Mouse (Mus musculus) spleen, embryonic (tissue): ENCODE results near the gene Sgta.

ENCODE experiments used
- CTCF ChIA-PET: fragments of 350-600 bp; sonication (Branson Sonifier 250); formaldehyde crosslinking; loops from one replicate; lab custom pipeline; 2022; lab: Charles Lee

The Sgta gene

DNA sequence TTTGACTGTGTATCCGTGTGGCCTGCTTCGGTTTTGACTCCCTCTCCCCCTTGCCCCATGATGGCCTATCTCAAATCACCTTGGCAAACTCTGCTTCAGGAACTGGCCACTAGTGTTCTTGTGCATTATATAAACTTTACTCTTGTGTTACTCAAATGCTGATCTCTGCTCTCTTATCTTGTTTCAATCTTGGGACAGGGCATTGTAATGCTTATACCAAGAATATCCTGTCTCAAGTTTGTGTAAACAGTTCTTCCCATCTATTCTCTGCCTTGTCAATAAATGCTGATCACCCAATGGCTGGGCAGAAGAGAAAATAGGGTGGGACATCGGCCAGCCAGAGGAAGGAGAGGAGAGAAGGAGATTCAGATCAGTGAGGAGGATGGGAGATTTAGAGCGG is 2.7 kb upstream of the Sgta start:
- CTCF ChIA-PET, result no interaction called here

DNA sequence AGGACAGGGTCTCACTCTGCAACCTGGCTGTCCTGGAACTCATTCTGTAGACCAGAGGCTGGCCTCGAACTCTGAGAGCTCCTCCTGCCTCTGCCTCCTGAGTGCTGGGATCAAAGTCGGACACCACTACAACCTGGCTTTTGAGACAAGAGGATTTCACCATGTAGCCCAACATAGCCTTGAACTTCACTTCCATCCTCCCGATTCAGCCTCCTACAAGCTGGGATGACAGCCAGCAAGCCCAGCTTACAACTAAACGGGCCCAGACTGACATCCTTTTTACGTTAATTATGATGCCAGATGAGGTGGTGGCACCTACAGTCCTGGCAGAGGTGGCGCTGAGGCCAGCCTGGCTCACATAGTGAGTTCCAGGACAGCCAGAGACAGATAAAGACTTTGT is 1.1 kb downstream of the Sgta start:
- CTCF ChIA-PET, result interaction anchor here (0.6 kb wide), 1 partner anchor 136 kb away, joined by 3 read pairs; no protein-coding TSS in a partner anchor

DNA sequence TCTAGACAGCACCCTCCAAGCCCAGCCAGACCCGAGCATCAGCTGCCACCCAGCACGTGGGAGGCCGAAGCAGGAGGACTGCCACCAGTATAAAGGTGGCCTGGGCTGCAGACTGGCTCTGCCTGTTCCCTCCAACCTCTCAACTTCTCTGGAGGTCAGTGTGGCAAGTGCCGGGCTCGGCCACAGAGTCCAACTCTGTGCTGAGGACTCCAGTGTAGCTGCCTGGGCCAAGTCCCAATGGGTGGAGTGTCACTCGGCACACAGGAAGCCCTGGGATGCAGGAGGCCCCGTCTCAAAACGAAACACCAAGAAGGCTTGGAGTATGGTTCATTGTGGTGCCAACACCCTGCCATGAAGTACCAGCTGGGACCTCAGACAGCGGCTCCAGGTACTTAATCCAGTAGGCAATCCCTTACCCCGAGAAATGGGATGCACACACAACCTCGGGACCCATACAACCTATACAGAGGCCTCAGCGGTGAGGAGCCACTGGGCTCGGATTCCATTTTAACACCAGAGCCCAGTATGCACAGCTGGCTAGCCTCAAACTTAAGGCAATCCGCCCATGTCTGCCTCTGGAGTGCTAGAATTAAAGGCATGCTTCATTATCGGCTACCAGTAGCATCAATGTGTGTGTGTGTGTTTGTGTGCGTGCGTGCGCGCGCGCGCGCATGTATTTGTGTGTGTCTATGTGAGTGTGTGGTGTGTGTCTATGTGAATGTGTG is 2.4 kb downstream of the Sgta start:
- CTCF ChIA-PET, result no interaction called here

DNA sequence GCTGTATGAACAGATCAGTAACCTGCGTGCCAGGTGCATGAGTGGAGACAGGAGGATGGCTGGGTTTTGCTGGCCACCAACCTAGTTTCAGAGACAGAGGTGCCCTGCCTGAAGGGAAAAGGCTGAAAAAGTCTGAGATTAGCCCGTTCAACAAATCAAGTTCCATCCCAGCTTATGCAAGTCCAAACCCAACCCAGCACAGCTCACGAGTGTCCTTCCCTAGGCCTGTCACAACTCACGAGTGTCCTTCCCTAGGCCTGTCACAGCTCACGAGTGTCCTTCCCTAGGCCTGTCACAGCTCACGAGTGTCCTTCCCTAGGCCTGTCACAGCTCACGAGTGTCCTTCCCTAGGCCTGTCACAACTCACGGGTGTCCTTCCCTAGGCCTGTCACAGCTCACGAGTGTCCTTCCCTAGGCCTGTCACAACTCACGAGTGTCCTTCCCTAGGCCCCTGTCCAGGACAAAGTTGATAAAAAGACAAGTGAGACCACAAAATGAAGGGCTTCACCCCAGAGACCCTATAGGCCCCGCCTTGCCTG is 4.1 kb downstream of the Sgta start:
- CTCF ChIA-PET, result interaction anchor here (0.6 to 1.0 kb wide), 2 partner anchors 15 to 151 kb away, joined by 3 to 4 read pairs; no protein-coding TSS in a partner anchor

DNA sequence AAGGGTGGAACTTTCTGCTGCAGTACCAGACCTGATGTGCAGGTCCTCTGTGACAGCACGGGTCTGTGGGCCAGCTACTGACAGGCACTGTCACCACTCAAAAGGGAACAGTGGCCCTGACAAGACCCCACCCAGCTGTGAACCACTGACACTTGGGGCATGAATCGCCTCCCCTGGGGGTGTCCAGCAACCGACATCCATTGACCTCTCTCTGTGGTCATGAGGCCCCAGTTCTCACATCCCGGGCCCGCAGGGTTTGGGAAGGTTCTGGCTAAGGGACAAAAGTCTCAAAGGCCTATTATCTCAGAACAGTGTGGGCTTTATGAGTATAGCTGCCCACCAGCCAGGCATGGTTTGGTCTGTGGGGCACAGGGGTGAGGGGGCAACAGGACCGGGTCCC is 4.8 kb downstream of the Sgta start:
- CTCF ChIA-PET, result interaction anchor here (0.6 to 1.0 kb wide), 2 partner anchors 10 to 16 kb away, joined by 3 to 4 read pairs; no protein-coding TSS in a partner anchor

DNA sequence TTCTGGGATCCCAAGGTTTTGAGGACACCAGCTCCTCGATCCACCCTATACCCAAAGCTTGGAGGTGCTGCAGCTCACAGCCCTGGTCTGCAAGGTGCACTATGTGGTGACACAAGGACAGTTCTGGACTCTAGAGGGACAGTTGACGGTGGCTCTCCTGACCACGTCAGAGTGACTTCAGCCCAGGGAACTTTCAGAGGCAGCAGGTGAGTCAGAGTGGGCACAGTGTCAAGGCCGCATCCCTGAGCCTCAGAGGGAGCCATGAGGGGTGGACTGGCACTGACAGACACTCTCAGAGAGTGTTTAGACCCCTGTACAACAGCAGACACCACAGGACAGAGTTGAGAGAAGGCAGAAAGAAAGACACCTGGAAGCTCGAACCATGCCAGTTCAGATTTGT is 7.4 kb downstream of the Sgta start:
- CTCF ChIA-PET, result no interaction called here

DNA sequence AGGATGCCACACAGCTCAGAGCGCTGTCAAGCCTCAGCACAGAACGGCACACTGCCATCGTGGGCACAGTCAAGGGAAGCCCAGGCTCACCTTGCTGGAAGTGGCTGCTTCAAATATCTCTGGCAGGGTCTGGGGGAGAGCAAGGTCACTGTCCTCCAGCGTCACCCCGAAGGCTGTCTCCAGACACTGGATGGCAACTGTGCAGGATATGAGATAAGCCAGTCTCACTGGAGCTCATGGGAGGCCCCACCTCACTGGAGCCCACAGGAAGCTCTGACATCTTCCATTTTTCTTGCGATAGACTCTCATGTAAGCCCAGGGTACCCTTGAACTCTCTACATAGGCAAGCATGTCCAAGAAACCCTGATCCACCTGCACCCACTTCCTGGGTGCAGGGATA is 8.8 kb downstream of the Sgta start:
- CTCF ChIA-PET, result no interaction called here

DNA sequence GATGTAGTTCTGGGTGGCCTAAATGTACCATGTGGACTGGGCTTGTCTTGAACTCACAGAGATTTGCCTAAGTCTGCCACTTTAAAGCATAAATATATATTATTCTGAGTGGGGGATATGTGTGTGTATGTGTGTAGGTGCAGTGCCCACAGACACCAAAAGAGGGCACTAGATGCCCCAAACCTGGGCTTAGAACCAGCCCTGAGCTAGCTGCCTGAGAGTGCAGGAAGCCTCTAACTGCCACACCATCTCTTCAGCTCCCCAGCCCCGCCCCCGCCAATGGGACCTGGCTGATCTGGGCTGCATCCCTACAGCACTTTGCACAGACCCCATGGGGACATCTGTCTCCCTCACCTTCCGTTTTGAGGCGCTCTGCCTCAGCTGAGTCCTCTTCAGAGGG is 9.3 kb downstream of the Sgta start:
- CTCF ChIA-PET, result interaction anchor here (0.6 kb wide), 1 partner anchor 134 kb away, joined by 3 read pairs; no protein-coding TSS in a partner anchor

DNA sequence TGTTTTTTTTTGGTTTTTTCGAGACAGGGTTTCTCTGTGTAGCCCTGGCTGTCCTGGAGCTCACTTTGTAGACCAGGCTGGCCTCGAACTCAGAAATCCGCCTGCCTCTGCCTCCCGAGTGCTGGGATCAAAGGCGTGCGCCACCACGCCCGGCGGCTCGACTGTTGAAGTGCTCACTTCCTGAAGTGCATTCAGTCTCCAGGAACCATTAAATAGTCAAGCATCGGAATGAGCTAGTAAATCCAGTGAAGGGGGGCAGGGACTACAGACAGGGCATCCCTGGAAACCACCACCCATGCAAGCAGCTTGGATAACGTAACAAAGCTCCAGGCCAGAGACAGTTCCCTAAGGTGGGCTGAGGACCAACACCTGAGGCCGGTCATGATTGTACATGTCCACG is 14.7 kb downstream of the Sgta start:
- CTCF ChIA-PET, result interaction anchor here (0.7 kb wide), 1 partner anchor 10 kb away, joined by 3 read pairs; no protein-coding TSS in a partner anchor

DNA sequence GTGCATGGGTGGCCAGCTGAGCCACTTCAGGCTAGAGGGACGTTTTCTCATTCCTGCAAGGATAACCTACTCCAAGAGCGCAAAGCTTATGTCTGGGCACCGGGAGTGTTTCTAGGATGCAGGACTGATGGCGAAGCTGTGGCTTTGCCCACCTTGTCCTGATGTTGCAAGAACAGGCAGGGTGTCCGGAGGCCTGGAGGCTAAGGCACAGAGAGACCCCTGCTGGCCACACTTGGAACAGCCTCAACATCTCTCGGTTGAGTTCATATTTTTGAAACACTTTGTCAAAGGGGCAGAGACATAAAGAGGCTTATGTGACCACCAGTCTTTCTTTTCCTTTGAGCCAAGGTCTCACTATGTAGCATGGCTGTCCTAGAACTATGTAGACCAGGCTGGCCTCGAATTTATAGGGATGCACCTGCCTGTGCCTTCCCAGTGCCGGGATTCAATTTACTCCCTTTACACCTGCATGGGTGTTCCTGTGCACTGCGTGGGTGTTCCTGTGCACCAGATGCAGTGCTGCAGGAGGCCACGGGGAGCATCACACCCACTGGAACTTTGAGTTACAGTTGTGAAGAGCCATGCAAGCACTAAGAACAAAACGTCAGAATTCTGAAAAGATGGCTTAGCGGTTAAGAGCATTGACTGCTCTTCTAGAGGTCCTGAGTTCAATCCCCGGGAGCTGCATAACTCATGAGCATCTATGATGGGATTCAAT is 18.4 kb downstream of the Sgta start:
- CTCF ChIA-PET, result interaction anchor here (0.8 kb wide), 1 partner anchor 75 kb away, joined by 9 read pairs; no protein-coding TSS in a partner anchor

DNA sequence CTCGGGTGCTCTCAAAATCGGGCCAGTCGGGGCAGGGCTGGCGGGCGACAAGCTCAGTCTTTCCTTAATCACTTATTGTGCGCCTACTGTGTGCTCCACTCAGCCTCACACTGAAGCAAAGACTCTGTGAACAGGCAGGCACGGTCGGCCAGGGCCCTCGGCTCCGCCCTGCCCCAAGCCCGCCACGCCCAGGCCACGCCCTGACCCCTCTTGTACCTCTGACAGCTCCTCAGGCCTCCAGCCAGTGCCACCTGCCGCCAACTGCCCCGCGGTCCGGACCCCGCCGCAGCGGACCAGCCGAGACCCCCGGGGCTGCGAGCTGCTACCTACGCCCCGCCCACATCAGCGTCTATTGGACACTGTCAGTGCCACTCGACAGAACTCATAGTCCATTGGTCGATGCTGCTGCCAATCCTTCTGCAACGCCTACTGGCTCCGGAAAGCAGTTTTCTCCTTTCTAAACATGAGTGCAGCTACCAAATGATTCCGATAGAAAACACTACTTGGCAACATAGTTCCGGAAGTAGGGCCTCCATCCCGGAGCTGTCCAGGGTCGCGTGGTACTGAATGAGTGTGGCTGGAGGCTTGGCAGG is 22.9 kb downstream of the Sgta start, which contains the start of gene Slc39a3:
Gene Slc39a3 (minus strand): TSS at position 439 of the 593 bp plus-strand sequence.
- CTCF ChIA-PET, result no interaction called here

DNA sequence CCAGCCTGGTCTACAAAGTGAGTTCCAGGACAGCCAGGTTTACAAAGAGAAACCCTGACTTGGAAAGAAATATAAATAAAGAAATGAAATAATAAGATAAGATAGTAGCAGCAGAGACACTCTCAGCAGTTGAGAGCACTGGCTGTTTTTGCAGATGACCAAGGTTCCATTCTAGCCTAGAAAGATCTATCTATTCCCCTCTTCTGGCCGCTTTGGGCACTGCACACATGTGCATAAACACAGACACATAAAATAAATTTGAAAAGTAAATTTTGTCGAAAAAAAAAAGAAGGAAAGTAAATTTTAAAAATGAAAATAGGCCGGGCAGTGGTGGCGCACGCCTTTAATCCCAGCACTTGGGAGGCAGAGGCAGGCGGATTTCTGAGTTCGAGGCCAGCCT is 23.7 kb downstream of the Sgta start:
- CTCF ChIA-PET, result no interaction called here

DNA sequence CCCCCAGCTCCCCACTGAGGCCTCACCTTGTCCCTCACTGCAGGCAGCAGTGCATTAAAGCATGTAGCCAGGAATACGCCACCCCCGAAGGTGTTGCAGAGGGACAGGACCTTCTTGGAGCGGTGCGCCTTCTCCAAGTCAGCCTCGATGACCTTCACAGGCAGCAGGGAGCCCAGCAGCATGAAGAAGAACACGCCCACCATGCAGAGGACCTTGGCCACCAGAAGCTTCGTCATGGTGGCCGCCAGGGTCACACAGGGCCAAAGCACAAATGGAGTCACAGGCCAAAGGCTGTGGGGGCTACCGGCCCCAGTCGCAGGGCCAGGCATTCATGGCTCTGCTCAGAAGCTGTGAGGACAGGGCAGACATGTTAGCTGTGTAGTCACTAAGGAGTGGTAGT is 26.4 kb downstream of the Sgta start:
- CTCF ChIA-PET, result no interaction called here

DNA sequence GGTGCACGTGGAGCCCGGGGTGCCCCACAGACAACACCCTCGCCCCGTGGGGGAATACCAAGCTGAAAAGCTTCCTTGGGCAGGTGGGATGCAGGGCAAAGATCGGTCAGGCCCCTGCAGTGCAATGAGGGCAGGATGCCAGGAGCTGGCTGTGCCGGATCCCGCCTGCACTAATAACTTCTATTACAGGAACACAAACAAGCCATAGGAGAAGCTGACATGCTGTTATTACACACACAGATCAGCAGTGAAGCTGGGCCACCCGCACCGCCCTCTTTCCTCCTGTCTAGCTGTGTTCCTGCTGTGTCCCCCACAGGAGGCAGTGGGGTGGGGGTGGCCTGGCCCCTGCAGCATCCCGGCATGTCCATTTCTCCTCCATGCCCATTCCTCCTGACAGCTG is 30.9 kb downstream of the Sgta start:
- CTCF ChIA-PET, result no interaction called here

DNA sequence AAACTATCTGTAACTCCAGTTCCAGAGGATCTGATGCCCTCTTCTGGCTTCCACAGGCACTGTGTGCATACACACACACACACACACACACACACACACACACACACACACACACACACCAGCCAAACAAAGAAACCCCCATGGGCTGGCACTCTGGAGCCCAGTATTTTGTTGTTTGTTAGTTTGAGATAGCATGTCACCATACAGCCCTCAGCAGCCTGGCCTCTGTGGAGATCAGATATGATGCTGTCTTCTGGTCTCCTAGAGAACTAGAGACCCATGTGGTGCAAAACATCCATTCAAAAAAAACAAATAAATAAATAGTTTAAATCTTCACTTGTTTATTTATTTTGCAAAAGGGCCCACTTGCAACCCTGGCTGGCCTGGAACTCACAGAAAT is 31.8 kb downstream of the Sgta start:
- CTCF ChIA-PET, result no interaction called here

DNA sequence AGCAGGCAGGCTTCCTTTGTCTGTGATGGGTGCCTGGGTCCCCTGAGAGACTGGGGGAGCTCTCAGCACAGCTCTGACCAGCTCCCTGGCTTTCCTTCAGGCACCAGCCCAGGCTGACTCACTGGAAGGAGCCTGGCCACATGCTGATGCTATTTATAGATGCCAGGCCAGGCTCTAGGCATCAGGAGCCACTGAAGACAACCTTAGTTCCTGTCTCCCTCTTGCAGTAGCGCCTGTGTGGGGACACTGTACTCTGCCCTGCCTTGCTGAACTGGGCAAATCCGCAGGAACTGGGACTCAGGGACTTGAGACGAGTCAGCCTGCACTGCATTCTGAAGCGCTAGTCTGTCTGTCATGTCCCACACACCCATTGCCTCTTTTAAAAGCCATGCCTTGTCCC is 32.6 kb downstream of the Sgta start:
- CTCF ChIA-PET, result no interaction called here

DNA sequence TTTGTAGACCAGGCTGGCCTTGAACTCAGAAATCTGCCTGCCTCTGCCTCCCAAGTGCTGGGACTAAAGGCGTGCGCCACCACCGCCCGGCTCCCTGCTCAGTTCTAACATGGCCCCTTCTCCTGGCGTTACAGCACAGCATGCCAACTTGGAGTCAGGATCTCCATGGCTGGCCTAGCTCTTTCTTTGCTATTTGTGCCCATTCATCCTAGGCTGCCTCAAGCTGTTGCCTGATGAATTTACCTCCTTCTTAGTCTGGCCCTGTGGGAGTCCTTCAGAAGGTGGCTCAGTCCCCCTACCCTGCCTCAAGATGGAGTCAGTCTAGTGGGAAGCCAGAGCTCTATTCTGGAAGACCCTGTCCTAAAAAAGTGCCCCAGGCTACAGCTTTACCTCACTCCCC is 33.1 kb downstream of the Sgta start:
- CTCF ChIA-PET, result no interaction called here

DNA sequence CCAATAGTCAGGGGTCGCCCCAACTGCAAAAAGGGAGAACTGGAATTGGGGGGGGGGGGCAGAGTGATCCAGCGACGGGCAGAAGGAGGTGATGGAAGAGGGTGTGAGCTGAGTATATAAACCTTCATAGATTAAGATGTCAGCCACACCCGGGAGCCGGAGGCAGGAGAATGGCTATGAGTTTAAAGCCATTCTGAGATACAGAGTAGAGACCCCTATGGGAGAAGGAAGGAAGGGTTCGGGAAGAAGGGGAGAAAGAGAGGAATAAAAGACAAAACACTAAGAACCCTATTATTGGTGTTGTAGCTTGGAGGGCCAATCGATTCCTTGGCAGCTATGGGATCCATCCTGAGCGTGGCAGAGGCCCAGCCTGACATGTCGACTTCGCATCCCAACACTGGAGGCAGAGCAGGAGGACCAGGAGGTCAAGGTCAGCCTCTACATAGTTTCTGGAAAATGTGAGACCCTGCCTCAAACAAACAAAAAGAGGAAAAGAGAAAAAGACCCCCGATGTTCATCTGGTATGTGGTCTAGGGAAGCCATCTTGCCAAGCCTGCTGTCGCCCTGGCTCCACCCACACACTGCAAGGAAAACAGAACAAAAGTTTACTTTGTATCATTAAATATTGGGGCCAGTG is 34.2 kb downstream of the Sgta start, which contains the start of gene Diras1:
Gene Diras1 (minus strand): TSS at position 24 of the 637 bp plus-strand sequence.
- CTCF ChIA-PET, result interaction anchor here (0.6 kb wide), 1 partner anchor 56 kb away, joined by 8 read pairs; no protein-coding TSS in a partner anchor

DNA sequence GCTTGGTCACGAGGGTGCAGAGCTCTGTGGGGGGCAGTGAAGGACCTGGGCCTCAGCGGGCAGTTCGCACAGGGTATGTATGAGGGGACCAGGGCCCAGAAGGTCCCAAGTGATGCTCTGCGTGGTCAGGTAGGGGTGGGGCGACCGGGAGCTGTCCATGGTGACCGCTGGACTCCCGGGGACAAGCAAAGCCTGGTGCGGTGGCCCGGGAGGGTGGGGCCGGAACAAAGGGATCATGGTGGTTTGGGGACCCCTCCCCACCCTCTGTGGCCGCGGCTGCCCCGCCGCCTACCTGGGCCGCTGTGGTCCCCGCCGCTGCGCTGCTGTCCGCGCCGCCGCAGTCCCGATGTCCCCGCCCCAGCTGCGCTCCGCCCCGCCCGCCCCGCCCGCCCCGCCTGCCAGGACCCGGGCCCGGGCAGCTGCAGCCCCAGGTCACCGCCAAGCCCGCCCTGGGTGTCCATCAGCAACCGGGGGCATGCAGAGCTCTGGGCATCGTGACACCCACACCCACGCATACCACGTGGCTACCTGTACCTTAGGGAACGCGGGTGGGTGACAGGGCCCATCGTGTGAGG is 34.8 kb downstream of the Sgta start:
- CTCF ChIA-PET, result interaction anchor here (0.6 kb wide), 1 partner anchor 57 kb away, joined by 8 read pairs; no protein-coding TSS in a partner anchor

DNA sequence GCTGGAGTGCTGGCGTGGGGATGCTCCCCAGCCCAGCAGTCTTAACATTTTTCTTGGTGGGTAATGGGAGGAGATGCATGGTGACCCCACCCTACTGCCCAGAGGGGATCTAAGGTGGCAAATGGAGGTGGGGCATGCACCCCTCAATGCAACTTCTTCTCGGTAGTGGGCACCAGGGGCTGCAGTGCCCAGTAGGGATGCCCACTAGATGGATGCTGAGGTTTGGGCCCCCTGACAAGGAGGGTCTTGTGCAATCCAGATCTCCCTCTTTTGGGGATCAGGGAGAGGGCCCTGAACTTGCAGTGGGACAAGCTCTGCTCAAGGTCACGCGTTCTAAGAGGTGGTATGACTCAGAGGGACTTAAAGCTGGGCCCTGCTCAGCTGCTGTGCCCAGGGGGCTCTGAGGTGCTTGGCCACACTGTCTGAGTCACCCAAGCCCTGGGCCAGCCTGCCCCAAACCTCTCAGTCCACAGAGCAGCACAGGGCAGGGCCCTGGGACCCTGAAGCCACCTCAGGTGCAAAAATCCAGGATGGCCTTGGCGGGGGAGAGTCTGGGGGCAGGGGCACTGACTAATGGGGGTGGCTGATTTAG is 35.5 kb downstream of the Sgta start:
- CTCF ChIA-PET, result no interaction called here

DNA sequence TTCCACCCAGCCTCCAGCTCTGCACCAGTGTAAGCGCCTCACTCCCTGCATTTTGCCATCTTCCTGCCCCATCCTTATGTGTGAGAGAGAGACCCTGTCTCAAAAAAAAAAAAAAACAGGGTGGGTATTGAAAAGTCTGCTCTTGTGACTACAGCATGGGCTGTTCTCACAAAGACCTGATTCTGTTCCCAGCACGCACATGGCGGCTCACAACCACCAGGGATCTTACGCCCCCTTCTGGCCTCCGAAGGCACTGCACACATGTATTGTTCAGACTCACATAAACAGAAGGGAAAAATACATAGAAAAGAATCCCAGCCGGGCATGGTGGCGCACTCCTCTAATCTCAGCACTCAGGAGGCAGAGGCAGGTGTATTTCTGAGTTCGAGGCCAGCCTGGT is 37.2 kb downstream of the Sgta start:
- CTCF ChIA-PET, result no interaction called here
